Mouse (Mus musculus) cortical plate, adult 2 months (tissue): Measurements from ENCODE around the gene Insl3. TPM values are rescaled to one million over a fixed set of nuclear protein-coding genes. Genes with fewer than 3 reads are reported as not detected.
A peak's percentile ranks its signal among the peaks of the same experiment; 100 is the strongest.

ENCODE experiments used
- H3K27ac ChIP-seq: fragments of 200-500 bp; 2 replicates; pipeline ENCODE4 v1.5.1; 2012; ENCODE audit warnings: low read length, control low read depth, inconsistent platforms; ENCODE audit not compliant: insufficient read depth
- H3K4me1 ChIP-seq: fragments of 200-500 bp; 2 replicates; pipeline ENCODE4 v1.6.1; 2011; ENCODE audit warnings: low read length; ENCODE audit not compliant: control insufficient read depth, insufficient read depth
- H3K4me3 ChIP-seq: fragments of 200-500 bp; 2 replicates; pipeline ENCODE4 v1.5.1; 2011; ENCODE audit warnings: mild to moderate bottlenecking, low read length, control low read depth; ENCODE audit not compliant: insufficient read depth
- CTCF ChIP-seq: fragments of 200-500 bp; IDR thresholded peaks from 2 replicates; pipeline ENCODE4 v1.5.1; 2011; ENCODE audit warnings: mild to moderate bottlenecking, control low read depth, low read length; ENCODE audit not compliant: insufficient read depth; ENCODE audit errors: extremely low read depth
- POLR2A ChIP-seq: fragments of 200-500 bp; IDR thresholded peaks from 2 replicates; pipeline ENCODE4 v1.6.1; 2011; ENCODE audit warnings: mild to moderate bottlenecking, low read length, control low read depth; ENCODE audit not compliant: insufficient read depth; ENCODE audit errors: extremely low read depth
- polyA plus RNA-seq: library from polyadenylated mRNA; depleted of rRNA; stranded (reverse); fragments of >200 nt; gene quantifications from 2 replicates; pipeline ENCODE4 v1.2.3, GENCODE M21; 2012; rRNA removed

The Insl3 gene
- 1.4 and 1.6 TPM in 2 replicates for polyA plus RNA-seq

DNA sequence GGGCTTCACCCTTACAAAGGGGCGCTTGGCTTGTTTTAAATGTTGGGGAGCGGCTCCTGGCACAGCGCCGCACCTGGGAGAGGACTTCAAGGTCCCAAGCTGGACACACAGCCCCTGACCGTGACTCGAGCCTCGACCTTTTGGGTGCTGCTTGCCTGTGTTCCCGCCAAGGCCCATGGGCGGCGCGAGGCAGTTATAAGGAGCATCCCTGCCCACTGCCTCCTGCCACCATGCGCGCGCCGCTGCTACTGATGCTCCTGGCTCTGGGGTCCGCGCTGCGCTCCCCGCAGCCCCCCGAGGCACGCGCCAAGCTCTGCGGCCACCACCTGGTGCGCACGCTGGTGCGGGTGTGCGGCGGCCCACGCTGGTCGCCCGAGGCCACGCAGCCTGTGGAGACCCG lies at the start of gene Insl3:
Gene Insl3 (plus strand): TSS at position 187 of the 400 bp plus-strand sequence.
- no peak within 1 kb of the TSS for H3K4me3 ChIP-seq
- TF ChIP-seq POLR2A (no peak), CTCF (no peak)
- H3K4me1 ChIP-seq = no peaks in the 10 kb centered on the region; the same call in 1 of the 2 replicates
- no peak within 1 kb of the TSS for H3K27ac ChIP-seq

DNA sequence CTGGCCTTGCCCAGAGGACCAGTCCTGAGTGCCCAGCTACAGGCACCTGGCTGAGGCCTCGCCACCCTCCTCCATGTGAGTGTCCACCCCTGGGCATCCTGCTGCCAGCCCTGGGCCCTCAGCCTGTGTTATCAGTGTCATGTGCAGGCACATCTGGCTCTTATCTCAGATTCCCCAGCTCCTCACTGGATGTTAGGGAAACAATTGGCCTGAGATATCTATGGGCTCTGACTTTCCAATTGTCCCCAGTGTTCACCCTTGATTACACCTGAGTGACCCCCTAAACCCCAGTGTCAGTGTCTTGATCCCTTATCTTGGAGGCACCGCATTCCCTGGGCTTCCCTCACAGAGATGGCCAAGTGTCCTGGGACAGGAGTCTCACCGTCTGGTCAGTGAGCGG lies 49.7 kb upstream of the Insl3 start:
- H3K4me3 ChIP-seq = no peak overlapping the region
- no peak overlapping the region for H3K27ac ChIP-seq
- no peak for TF ChIP-seq POLR2A
- no peak for TF ChIP-seq CTCF
- H3K4me1 ChIP-seq = no peaks in the 10 kb centered on the region

DNA sequence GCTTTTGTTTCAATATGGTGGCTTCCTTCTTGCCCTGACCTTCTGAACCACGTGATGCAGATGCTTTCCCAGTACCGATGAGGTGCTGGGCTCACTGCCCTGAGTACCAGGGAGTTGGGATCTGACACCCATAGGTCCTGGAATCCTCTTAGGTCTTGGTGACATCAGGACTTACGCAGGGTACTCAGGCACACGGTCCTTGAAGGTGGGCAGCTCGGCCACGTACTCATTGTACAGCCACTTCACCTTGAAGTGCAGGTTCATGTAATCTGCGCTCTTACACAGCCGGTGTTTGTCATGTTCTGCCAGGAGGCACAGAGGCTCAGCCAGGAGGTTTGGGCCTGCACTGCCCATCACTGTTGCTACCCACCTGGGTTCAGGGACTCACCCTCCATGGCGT lies 43.5 kb upstream of the Insl3 start:
- H3K4me3 ChIP-seq = no peak overlapping the region
- no peak overlapping the region for H3K27ac ChIP-seq
- TF ChIP-seq CTCF (no peak), POLR2A (no peak)
- H3K4me1 ChIP-seq = no peaks in the 10 kb centered on the region

DNA sequence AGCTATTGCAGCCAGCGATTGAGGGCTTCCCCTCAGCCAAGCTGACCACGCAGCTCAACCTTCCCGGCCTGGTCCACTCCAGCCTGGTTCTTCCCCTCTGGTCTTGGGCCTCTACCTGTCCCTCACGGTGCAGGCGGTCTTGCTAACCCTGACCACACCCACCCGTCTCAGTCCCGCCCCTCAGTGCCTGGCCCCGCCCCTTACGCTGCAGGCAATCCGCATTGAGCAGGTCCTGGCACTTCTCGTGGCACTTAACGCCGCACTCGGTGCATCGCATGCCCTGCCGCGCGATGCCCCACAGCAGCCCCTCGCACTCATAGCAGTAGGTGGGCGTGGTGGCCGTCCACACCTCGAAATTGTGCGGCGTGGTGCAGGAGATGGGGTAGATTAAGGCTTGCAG lies 34.4 kb upstream of the Insl3 start:
- H3K27ac ChIP-seq = no peak overlapping the region

DNA sequence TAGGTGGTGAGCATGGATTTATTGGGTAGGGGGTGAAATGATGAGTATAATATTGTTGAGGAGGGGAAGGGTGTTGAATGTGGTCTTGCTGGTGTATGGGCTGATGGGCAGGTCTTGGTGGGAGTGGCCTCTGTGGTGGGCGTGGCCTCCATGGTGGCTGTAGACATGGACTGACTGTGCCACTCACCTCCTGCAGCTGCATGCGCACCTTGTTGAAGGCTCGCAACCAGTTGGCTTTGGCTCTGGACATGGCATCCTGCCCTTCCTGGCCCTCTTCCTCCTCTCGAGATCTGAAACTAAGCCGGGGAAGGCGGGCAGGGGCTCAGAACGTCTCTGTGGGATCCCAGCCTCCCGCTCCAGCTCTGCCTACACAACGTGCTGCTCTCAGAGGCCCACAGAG lies 31.2 kb upstream of the Insl3 start:
- Histone ChIP-seq H3K27ac (no peak overlapping the region), H3K4me3 (no peak overlapping the region)
- TF ChIP-seq POLR2A (no peak), CTCF (no peak)

More for the DNA sequence above, 34.4 kb upstream of the Insl3 start:
- TF ChIP-seq CTCF = no peak
- TF ChIP-seq POLR2A = no peak
- H3K4me3 ChIP-seq = no peak overlapping the region
- H3K4me1 ChIP-seq = no peaks in the 10 kb centered on the region

DNA sequence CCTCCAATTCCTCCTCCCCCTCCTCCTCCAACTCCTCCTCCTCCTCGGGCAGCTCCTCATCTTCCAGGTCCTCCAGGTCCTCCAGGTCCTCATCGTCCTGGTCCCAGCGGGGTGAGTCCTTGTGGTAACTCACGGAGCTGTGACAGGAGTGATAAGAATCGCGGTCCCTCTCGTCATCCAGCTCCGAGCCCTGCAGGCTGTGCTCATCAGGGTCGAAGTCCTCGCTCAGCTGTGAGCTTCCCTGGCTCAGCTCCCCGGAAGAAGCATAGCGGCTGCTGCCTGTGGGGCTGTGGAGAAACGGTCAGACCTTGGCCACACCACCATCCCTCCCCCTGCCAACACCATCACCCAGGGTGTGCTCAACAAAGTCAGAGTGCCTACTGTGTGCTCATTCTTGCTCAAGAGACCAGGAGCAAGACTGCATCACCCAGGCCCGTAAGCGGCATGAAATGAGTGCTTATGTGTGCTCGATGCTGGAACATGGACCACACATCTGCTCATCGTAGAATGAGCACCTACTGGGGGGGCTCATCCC lies 30.4 kb upstream of the Insl3 start:
- H3K4me3 ChIP-seq = no peak overlapping the region
- H3K27ac ChIP-seq = no peak overlapping the region
- no peaks in the 10 kb centered on the region for H3K4me1 ChIP-seq
- TF ChIP-seq POLR2A (no peak), CTCF (no peak)

More for the DNA sequence above, 31.2 kb upstream of the Insl3 start:
- H3K4me1 ChIP-seq = no peaks in the 10 kb centered on the region

DNA sequence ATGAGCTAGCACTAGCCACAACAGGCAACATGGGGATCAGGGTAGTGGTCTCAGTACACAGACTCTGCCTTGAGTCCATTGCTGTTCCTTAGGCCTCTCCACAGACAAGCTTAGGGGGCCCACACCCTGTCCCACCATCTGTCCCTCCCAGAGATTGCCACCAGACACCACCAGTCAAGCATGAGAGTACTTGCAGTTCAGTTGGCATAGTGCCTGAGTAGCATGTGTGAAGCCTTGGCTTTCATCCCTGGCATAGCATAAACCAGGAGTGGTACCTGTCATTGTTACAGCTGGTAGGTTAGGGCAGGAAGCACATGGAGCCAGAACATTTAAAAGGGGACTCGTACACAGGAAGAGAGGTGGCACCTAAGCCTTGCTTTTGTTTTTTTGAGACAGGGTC lies 29.3 kb upstream of the Insl3 start:
- H3K4me3 ChIP-seq = no peak overlapping the region
- H3K27ac ChIP-seq = no peak overlapping the region
- H3K4me1 ChIP-seq = no peaks in the 10 kb centered on the region
- TF ChIP-seq CTCF (no peak), POLR2A (no peak)

DNA sequence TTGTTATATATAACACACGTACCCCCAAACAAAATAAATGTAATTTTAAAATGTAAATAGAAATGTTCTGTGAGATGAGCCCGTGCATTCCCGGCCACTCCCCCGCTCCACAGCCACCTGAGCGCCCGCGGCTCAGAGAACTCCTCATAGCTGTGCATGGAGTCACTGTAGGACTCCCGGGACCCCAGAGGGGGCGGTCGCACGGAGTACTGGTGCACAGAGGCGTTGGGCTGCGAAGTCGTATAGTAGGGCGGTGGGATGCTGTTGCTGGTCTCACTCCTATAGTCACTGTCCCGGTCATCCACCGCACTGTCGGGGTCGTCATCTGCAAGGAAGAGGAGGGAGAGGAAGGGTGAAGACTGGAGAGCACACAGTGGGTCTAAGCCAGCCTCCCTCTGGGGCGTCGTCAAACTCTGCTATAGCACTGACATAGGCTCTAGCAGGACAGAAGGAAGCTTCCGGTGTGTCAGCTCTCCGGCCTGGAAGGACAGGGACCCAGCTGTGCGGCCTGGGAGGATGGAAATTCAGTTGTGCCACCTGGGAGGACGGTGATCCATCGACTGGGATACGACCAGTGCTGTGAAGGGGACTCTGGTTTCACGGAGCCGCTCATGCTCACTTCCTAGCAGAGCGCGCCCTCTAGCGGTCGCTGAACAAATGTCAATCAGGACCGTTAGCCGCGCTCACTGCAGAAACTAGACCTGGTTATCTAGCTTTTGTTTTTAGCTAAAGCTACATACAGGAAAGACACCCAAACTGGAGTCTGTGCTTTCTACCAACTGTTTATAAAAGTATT lies 28.5 kb upstream of the Insl3 start:
- Histone ChIP-seq H3K4me3 (no peak overlapping the region), H3K4me1 (no peaks in the 10 kb centered on the region), H3K27ac (no peak overlapping the region)
- TF ChIP-seq POLR2A = no peak
- TF ChIP-seq CTCF = peak; percentile 88

DNA sequence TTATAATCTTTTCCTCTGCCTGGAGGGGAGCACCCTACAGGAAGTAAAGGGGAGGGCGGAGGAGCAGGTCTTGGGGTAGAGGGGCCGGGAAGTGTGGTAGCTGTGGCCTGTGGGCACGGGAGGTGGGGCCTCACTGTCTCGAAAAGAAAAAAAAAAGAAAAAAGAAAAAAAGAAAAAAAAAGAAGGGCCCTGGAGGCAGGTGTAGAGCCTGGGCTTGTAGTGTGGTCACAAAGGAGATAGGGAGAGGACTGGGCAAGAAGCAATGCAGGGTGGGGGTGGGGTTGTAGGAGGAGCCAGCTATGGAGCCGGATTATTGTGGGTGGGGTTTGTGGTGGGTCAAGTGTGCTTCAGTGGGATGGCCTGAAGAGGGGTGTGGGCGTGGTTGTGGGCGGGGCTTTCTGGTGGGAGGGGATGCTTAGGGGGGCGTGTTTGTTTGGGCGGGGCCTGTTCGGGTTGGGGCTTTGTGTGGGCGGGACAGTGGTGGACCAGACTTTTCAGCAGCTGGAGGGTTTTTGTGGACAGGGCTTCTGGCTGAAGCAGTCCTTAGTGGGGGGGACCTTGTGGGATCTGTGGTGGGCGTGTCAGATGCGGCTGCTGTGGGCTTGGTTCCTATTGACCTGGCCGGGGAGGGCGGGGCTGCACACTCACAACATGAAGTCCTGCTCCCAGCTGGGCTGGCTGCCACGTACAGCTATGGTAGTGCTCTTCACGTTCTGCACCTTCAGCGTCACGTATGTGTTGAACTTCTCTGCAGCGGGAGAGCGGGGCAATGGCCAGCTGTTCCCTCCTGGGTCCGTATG lies 23.5 kb upstream of the Insl3 start:
- no peak overlapping the region for H3K4me3 ChIP-seq
- no peak overlapping the region for H3K27ac ChIP-seq
- no peak for TF ChIP-seq CTCF
- TF ChIP-seq POLR2A = no peak
- peaks cover 12% of the 10 kb centered on the region for H3K4me1 ChIP-seq

DNA sequence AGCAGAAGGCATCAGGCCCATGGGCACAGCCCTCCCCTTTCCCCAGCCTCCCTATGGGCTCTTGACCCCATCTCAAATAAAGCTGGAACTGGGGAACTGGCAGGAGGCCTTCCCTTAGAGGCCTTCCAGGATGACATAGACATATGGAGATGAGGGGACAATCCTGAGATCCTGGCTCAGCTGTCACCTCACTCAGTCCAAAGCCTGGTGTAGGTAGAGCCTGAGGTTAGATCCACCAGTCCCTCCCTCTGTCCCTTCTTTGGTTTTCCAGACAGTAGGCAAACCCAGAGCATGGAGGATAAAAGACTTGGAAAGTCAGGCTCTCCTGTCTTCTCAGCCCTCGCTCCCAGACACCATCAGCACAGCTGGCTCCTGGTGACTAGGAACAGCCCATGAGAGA lies 22.2 kb upstream of the Insl3 start:
- TF ChIP-seq CTCF (no peak), POLR2A (no peak)
- Histone ChIP-seq H3K27ac (no peak overlapping the region), H3K4me1 (peaks cover 12% of the 10 kb centered on the region), H3K4me3 (no peak overlapping the region)
